Mouse (Mus musculus) spleen, adult 2 months (tissue): ENCODE data around the gene Sult1a1. TPM values are rescaled to one million over a fixed set of nuclear protein-coding genes. Genes with fewer than 3 reads are reported as not detected.
A peak's percentile ranks its signal among the peaks of the same experiment; 100 is the strongest.
"Not testable (repeated sequence)": the region's sequence is repeated elsewhere in the genome, so short reads cannot be mapped to it uniquely, and the experiment has no call there.

Source experiments
- DNase-seq, 2 experiments: peaks; one replicate each; pipeline versions ENCODE4 v3.0.0 to v3.0.0-alpha.2; 2012 to 2021; ENCODE audit warnings: low spot score in 2 of 2, low read depth in 1 of 2
- H3K27ac ChIP-seq: fragments of 200-500 bp; 2 replicates; pipeline ENCODE4 v1.5.1; 2012; ENCODE audit warnings: low read length, inconsistent platforms; ENCODE audit not compliant: insufficient read depth
- H3K27me3 ChIP-seq: fragments of 200-500 bp; 2 replicates; pipeline ENCODE4 v1.6.1; 2012; ENCODE audit warnings: mild to moderate bottlenecking, moderate library complexity, low read length, inconsistent platforms; ENCODE audit not compliant: control insufficient read depth, insufficient read depth
- H3K36me3 ChIP-seq: fragments of 200-500 bp; 2 replicates; pipeline ENCODE4 v1.6.1; 2012; ENCODE audit warnings: mild to moderate bottlenecking, low read length, inconsistent platforms; ENCODE audit not compliant: control insufficient read depth, insufficient read depth
- H3K4me1 ChIP-seq: fragments of 200-500 bp; 2 replicates; pipeline ENCODE4 v1.6.1; 2011; ENCODE audit warnings: inconsistent platforms; ENCODE audit not compliant: control insufficient read depth, insufficient read depth, insufficient read length
- H3K4me3 ChIP-seq: fragments of 200-500 bp; 2 replicates; pipeline ENCODE4 v1.5.1; 2011; ENCODE audit warnings: mild to moderate bottlenecking, inconsistent platforms; ENCODE audit not compliant: insufficient read depth, insufficient read length; ENCODE audit errors: extremely low read depth
- CTCF ChIP-seq: fragments of 200-500 bp; IDR thresholded peaks from 2 replicates; pipeline ENCODE4 v1.5.1; 2011; ENCODE audit warnings: mild to moderate bottlenecking, inconsistent platforms; ENCODE audit not compliant: insufficient read depth, insufficient read length, insufficient replicate concordance; ENCODE audit errors: extremely low read depth
- POLR2A ChIP-seq: fragments of 200-500 bp; IDR thresholded peaks from 2 replicates; pipeline ENCODE4 v1.6.1; 2011; ENCODE audit warnings: low read depth, low read length, inconsistent platforms
- WGBS: fragments of 180-500 bp; shearing (Covaris S2); methylation state at CpG from one replicate; pipeline ENCODE4 v1.1.7; 2018; 5-methylcytosine and 5-hydroxymethylcytosine counted together
- polyA plus RNA-seq: library from polyadenylated mRNA; depleted of rRNA; stranded (reverse); fragments of >200 nt; gene quantifications from 2 replicates; pipeline ENCODE4 v1.2.3, GENCODE M21; 2012

Sult1a1 gene
- polyA plus RNA-seq, 1 experiment, result 12.9 TPM

DNA sequence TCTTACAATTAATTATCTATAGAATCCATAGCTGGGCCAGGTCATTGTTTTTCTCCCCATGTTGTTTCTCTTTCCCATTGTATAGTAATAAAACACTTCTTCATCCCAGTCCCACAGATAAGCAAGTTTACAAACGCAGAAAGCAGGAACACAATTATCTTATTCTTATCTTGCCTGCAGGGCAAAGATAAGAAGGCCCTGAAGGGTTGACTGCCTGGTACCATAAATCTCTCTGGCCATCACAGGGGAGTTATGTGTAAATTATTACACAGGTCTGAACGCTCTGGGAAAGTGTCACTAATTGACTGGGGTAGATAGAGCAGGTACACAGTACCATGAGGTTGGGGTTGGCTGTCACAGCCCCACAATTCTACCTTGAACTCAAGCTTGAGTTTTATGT is 25.4 kb downstream of the Sult1a1 start:
- Histone ChIP-seq H3K4me1 (peaks cover 5% of the 10 kb centered on the region; the same call in 1 of the 2 replicates), H3K27me3 (no peaks in the 10 kb centered on the region), H3K4me3 (no peak overlapping the region), H3K27ac (no peak overlapping the region), H3K36me3 (no peaks in the 10 kb centered on the region)
- no peak for DNase-seq
- 76% methylated on average over 2 of the region's 2 CpGs for WGBS
- TF ChIP-seq POLR2A (no peak), CTCF (no peak)

DNA sequence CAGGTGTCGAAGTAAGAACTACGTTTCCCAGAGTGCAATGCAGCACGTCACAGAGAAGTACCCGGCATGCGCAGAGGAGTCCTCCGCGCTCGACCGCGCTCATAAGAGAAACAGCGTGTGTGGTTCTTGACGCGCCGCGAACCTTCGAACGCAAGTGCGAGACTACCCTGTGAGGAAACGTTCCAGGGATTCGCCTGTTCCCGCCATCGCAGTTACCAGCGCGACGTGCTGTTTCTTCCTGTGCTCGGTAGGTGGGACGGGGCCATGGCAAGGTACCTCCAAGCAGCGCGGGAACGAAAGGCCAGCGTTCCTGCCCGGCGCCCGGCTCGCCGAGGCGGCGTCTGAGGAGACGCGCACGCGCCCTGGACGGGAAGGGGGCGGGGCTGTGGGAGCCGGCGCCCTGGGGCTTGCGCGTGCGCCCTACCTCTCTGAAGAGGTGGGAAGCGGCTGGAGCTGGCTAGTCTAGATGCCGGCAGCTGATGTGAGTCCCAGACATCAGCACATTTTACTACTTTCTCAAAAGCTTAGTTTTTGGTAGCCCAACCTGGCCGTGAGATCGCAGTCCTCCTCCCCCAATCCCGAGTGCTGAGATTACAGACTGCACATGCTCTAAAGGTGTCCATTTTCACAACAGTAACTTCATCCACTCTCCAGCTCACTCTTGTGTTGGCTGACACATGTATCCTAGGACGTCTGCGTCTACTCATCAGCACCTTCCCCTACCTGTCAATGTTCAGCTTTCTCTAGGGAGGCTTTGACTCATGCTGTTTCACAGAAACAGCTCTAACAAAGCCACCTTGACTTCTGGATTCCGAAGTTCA is 26.8 kb downstream of the Sult1a1 start, which contains the start of gene Sgf29:
TSS of gene Sgf29 (plus strand) at position 79 of the 821 bp plus-strand sequence.
- peak within 1 kb of the TSS; percentile 97 for H3K27ac ChIP-seq
- peak; percentile 92 for DNase-seq
- no peaks in the 10 kb centered on the region for H3K36me3 ChIP-seq
- WGBS, result under 1% methylated on average over 57 of the region's 57 CpGs
- no peaks in the 10 kb centered on the region; the same call in 1 of the 2 replicates for H3K4me1 ChIP-seq
- H3K27me3 ChIP-seq, result no peaks in the 10 kb centered on the region
- H3K4me3 ChIP-seq, result peak within 1 kb of the TSS; percentile 92
- no peak for TF ChIP-seq CTCF
- peak; percentile 97 for TF ChIP-seq POLR2A

DNA sequence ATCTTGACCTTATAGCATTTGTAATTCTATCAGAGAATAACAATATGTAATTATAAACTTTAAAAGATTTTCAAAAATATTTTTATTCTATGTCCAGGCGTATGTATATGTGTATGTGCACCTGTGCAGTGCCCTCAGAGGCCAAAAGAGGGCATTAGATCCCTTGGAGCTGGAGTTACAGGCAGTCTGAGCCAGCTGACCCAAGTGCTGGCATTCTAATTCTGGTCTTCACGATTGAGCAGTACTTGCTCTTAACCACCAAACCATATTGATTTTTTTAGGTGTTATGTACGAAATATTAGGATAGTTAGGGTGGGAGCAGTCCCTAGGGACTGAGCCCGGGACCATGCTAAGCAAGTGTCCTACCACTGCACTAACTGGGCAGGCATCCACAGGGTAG is 27.7 kb downstream of the Sult1a1 start:
- 74% methylated on average over 4 of the region's 4 CpGs for WGBS
- no peak overlapping the region for H3K27ac ChIP-seq
- H3K4me3 ChIP-seq, result no peak overlapping the region
- H3K36me3 ChIP-seq, result no peaks in the 10 kb centered on the region
- DNase-seq, result no peak
- no peaks in the 10 kb centered on the region; the same call in 1 of the 2 replicates for H3K4me1 ChIP-seq
- H3K27me3 ChIP-seq, result no peaks in the 10 kb centered on the region
- no peak for TF ChIP-seq CTCF
- TF ChIP-seq POLR2A, result no peak

DNA sequence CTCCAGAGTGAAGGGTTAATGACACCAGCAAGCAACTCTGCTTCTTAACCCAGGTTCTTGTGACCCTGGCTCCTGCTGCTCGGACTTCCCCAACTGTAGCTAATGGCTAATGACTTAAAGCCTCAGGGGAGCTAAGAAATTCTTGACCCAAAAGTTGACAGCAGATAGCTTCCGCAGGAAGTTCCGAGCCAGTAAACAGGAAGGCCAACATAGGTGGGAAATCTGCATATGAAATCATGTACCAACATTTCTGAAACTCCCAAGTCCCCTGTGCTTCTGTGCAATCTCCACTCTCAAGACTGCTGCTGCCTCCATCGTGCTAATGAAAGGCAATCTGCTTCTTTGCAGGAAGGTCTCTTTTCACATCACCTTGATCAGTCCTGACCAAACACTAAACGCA is 30.5 kb downstream of the Sult1a1 start:
- Histone ChIP-seq H3K27ac (no peak overlapping the region), H3K27me3 (no peaks in the 10 kb centered on the region), H3K4me3 (no peak overlapping the region), H3K36me3 (no peaks in the 10 kb centered on the region), H3K4me1 (no peaks in the 10 kb centered on the region; the same call in 1 of the 2 replicates)
- no peak for TF ChIP-seq CTCF
- TF ChIP-seq POLR2A, result no peak
- no peak for DNase-seq
- WGBS, result 66% methylated on average over 5 of the region's 5 CpGs

DNA sequence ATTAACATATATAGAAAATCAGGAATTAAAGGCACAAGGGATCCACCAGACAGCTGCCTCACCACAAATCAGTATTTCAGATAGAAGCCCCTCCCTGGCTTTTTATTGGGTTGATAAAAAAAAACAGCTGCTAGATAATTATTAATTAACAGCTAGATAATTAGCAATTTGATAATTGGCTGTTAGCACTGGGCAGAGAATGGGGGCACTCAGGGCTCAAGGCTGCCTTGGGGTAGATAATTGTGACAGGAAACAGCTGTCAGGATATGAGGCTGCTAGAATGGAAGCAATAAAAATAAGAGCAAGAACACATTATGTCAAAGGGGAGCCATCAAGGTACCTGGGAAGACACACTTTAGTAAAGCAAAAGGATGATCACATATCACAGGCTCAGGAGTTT is 31.3 kb downstream of the Sult1a1 start:
- H3K27ac ChIP-seq, result no peak overlapping the region
- no peaks in the 10 kb centered on the region; the same call in 1 of the 2 replicates for H3K4me1 ChIP-seq
- TF ChIP-seq CTCF, result no peak
- TF ChIP-seq POLR2A, result no peak
- no peak overlapping the region for H3K4me3 ChIP-seq
- H3K27me3 ChIP-seq, result no peaks in the 10 kb centered on the region
- no peak for DNase-seq
- H3K36me3 ChIP-seq, result no peaks in the 10 kb centered on the region

DNA sequence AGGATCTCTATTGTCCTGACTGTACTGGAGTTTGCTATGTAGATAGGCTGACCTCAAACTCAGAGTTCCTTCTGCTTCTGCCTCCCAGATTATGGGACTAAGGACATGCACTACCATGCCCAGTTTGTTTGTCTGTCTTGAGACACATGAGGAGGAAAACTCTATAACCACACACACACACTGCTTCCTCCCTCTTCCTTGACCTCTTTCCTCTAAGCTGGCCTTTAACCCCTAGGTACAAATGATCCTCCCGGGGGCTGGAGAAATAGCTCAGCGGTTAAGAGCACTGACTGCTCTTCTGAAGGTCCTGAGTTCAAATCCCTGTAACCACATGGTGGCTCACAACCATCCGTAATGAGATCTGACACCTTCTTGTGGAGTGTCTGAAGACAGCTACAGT is 31.9 kb downstream of the Sult1a1 start:
- Histone ChIP-seq H3K4me1 (no peaks in the 10 kb centered on the region; the same call in 1 of the 2 replicates), H3K27ac (no peak overlapping the region), H3K4me3 (no peak overlapping the region), H3K27me3 (no peaks in the 10 kb centered on the region), H3K36me3 (no peaks in the 10 kb centered on the region)
- DNase-seq, result no peak
- 71% methylated on average over 3 of the region's 3 CpGs for WGBS
- TF ChIP-seq CTCF, result no peak
- no peak for TF ChIP-seq POLR2A

DNA sequence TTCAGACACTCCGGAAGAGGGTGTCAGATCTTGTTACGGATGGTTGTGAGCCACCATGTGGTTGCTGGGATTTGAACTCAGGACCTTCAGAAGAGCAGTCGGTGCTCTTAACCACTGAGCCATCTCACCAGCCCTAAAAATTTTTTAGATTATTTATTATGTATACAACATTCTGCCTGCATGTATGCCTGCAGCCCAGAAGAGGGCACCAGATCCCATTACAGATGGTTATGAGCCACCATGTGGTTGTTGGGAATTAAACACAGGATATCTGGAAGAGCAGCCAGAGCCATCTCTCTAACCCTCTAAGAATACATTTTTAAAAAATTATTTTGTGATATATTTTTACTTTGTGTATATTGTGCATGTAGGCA is 33.0 kb downstream of the Sult1a1 start:
- H3K4me3 ChIP-seq, H3K4me1 ChIP-seq, H3K27me3 ChIP-seq, H3K27ac ChIP-seq, H3K36me3 ChIP-seq: not testable (repeated sequence)
- peak; percentile 10 to 14 for DNase-seq
- WGBS, result 8% methylated on average over 3 of the region's 3 CpGs
